Mouse (Mus musculus): ENCODE measurements around the gene Ahnak. TPM values are rescaled to one million over a fixed set of nuclear protein-coding genes. Genes with fewer than 3 reads are reported as not detected.

Gene Ahnak
- total RNA-seq, 1 experiment, result 155 TPM

- Histone ChIP-seq H3K27ac (ENCODE audit: insufficient read depth, low read depth, low read length, poor library complexity, severe bottlenecking) (no peak overlapping the region), H3K9me3 (ENCODE audit: control insufficient read depth, insufficient read depth, low read depth, low read length) (no peaks in the 10 kb centered on the region), H3K9ac (ENCODE audit: insufficient read depth, low read depth, low read length, poor library complexity, severe bottlenecking) (no peak overlapping the region), H3K4me1 (ENCODE audit: control insufficient read depth in 2 of 2, insufficient read depth in 2 of 2, low read length in 2 of 2, poor library complexity in 1 of 2) (no peaks in the 10 kb centered on the region; a peak in 1 of 4 replicates), H3K4me3 (ENCODE audit: insufficient read depth in 1 of 2, low read depth in 1 of 2, low read length in 2 of 2, poor library complexity in 1 of 2, severe bottlenecking in 1 of 2) (no peak overlapping the region), H3K36me3 (ENCODE audit: control insufficient read depth, insufficient read depth, low read length, poor library complexity, severe bottlenecking) (no peaks in the 10 kb centered on the region)
- no peak for TF ChIP-seq HCFC1 (IDR thresholded peaks at IDR 0.05; ENCODE audit: borderline replicate concordance, insufficient read depth, low read length)
- no peak for TF ChIP-seq ZC3H11A (IDR thresholded peaks at IDR 0.05; ENCODE audit: borderline replicate concordance, low read depth, low read length)
- no peak for DNase-seq (ENCODE audit: low read depth, low spot score)
- in situ Hi-C loops (cut with MboI; ENCODE audit: low sequenced_read_pairs in 2 of 2, unreplicated experiment in 2 of 2), result loop anchor here (10.0 to 25.0 kb wide), 3 partner anchors 110 to 243 kb away; partner anchors contain the start of genes Lrrn4cl (in 2 of the 2), Ahnak (in 1 of the 2) and Ubxn1 (in 1 of the 2)
Measured at GRCm38 (mm10) chr19:9097441-9097840, 108.4 kb downstream of the Ahnak start.

- Histone ChIP-seq H3K36me3 (ENCODE audit: control insufficient read depth, insufficient read depth, low read length, poor library complexity, severe bottlenecking) (no peaks in the 10 kb centered on the region), H3K27ac (ENCODE audit: insufficient read depth, low read depth, low read length, poor library complexity, severe bottlenecking) (no peak overlapping the region), H3K4me3 (ENCODE audit: insufficient read depth in 1 of 2, low read depth in 1 of 2, low read length in 2 of 2, poor library complexity in 1 of 2, severe bottlenecking in 1 of 2) (no peak overlapping the region), H3K9me3 (ENCODE audit: control insufficient read depth, insufficient read depth, low read depth, low read length) (no peaks in the 10 kb centered on the region), H3K4me1 (ENCODE audit: control insufficient read depth in 2 of 2, insufficient read depth in 2 of 2, low read length in 2 of 2, poor library complexity in 1 of 2) (no peaks in the 10 kb centered on the region; a peak in 1 of 4 replicates), H3K9ac (ENCODE audit: insufficient read depth, low read depth, low read length, poor library complexity, severe bottlenecking) (no peak overlapping the region)
- in situ Hi-C loops (cut with MboI; ENCODE audit: low sequenced_read_pairs in 2 of 2, unreplicated experiment in 2 of 2), result loop anchor here (10.0 to 25.0 kb wide), 3 partner anchors 112 to 245 kb away; partner anchors contain the start of genes Lrrn4cl (in 2 of the 2), Ahnak (in 1 of the 2) and Ubxn1 (in 1 of the 2)
- TF ChIP-seq MAFK (IDR thresholded peaks at IDR 0.05; ENCODE audit: insufficient read depth, low read depth, low read length), result no peak
- no peak for TF ChIP-seq HCFC1 (IDR thresholded peaks at IDR 0.05; ENCODE audit: borderline replicate concordance, insufficient read depth, low read length)
- no peak for TF ChIP-seq CHD2 (IDR thresholded peaks at IDR 0.05; ENCODE audit: low read depth, low read length)
- no peak for TF ChIP-seq ZC3H11A (IDR thresholded peaks at IDR 0.05; ENCODE audit: borderline replicate concordance, low read depth, low read length)
- no peak for TF ChIP-seq ZNF384 (IDR thresholded peaks at IDR 0.05; ENCODE audit: low read depth, low read length)
- no peak for DNase-seq (ENCODE audit: low read depth, low spot score)
Measured at GRCm38 (mm10) chr19:9099751-9100150, 110.7 kb downstream of the Ahnak start.

- Histone ChIP-seq H3K9ac (ENCODE audit: insufficient read depth, low read depth, low read length, poor library complexity, severe bottlenecking) (peak overlapping the region; percentile 19; the same call in 1 of the 2 replicates), H3K9me3 (ENCODE audit: control insufficient read depth, insufficient read depth, low read depth, low read length) (no peaks in the 10 kb centered on the region), H3K4me3 (ENCODE audit: insufficient read depth in 1 of 2, low read depth in 1 of 2, low read length in 2 of 2, poor library complexity in 1 of 2, severe bottlenecking in 1 of 2) (peak overlapping the region in 1 of 2 experiments; percentile 9; a peak in 1 of 4 replicates), H3K27ac (ENCODE audit: insufficient read depth, low read depth, low read length, poor library complexity, severe bottlenecking) (no peak overlapping the region), H3K36me3 (ENCODE audit: control insufficient read depth, insufficient read depth, low read length, poor library complexity, severe bottlenecking) (no peaks in the 10 kb centered on the region), H3K4me1 (ENCODE audit: control insufficient read depth in 2 of 2, insufficient read depth in 2 of 2, low read length in 2 of 2, poor library complexity in 1 of 2) (no peaks in the 10 kb centered on the region; a peak in 1 of 4 replicates)
- TF ChIP-seq ZC3H11A (IDR thresholded peaks at IDR 0.05; ENCODE audit: borderline replicate concordance, low read depth, low read length), result no peak
- peak; percentile 97 for TF ChIP-seq MAFK (IDR thresholded peaks at IDR 0.05; ENCODE audit: insufficient read depth, low read depth, low read length)
- in situ Hi-C loops (cut with MboI; ENCODE audit: low sequenced_read_pairs in 2 of 2, unreplicated experiment in 2 of 2), result no loop called here
- DNase-seq (ENCODE audit: low read depth, low spot score), result no peak
Measured at GRCm38 (mm10) chr19:9100297-9101061, 111.4 kb downstream of the Ahnak start.

GRCm38 (mm10) chr19:9101062-9101457 is 112.0 kb downstream of the Ahnak start:
- no peak for DNase-seq (ENCODE audit: low read depth, low spot score)
- Histone ChIP-seq H3K9me3 (ENCODE audit: control insufficient read depth, insufficient read depth, low read depth, low read length) (no peaks in the 10 kb centered on the region), H3K27ac (ENCODE audit: insufficient read depth, low read depth, low read length, poor library complexity, severe bottlenecking) (no peak overlapping the region), H3K4me3 (ENCODE audit: insufficient read depth in 1 of 2, low read depth in 1 of 2, low read length in 2 of 2, poor library complexity in 1 of 2, severe bottlenecking in 1 of 2) (no peak overlapping the region), H3K4me1 (ENCODE audit: control insufficient read depth in 2 of 2, insufficient read depth in 2 of 2, low read length in 2 of 2, poor library complexity in 1 of 2) (no peaks in the 10 kb centered on the region; a peak in 1 of 4 replicates), H3K36me3 (ENCODE audit: control insufficient read depth, insufficient read depth, low read length, poor library complexity, severe bottlenecking) (no peaks in the 10 kb centered on the region), H3K9ac (ENCODE audit: insufficient read depth, low read depth, low read length, poor library complexity, severe bottlenecking) (no peak overlapping the region)
- in situ Hi-C loops (cut with MboI; ENCODE audit: low sequenced_read_pairs in 2 of 2, unreplicated experiment in 2 of 2), result no loop called here
- TF ChIP-seq HCFC1 (IDR thresholded peaks at IDR 0.05; ENCODE audit: borderline replicate concordance, insufficient read depth, low read length) (no peak), ZNF384 (IDR thresholded peaks at IDR 0.05; ENCODE audit: low read depth, low read length) (no peak), CHD2 (IDR thresholded peaks at IDR 0.05; ENCODE audit: low read depth, low read length) (no peak), ZC3H11A (IDR thresholded peaks at IDR 0.05; ENCODE audit: borderline replicate concordance, low read depth, low read length) (no peak), MAFK (IDR thresholded peaks at IDR 0.05; ENCODE audit: insufficient read depth, low read depth, low read length) (no peak)

Measured in ES-E14 (cell line).